Mouse (Mus musculus): ENCODE results near the gene Ankk1.

GRCm38 (mm10) chr9:49392242-49392641 is 34.6 kb downstream of the Ankk1 start:
- no peak for TF ChIP-seq CTCF (IDR thresholded peaks at IDR 0.05; ENCODE audit: extremely low read depth, insufficient read depth, low read length)
- TF ChIP-seq POLR2A (IDR thresholded peaks at IDR 0.05; ENCODE audit: extremely low read depth, insufficient read depth, low read length) = no peak
